Mouse (Mus musculus) heart, adult 2 months (tissue): ENCODE results near the gene A830018L16Rik.

Experiments used
- CTCF ChIP-seq: fragments of 200-600 bp; IDR thresholded peaks from 2 replicates; pipeline ENCODE4 v1.8.1; 2022; ENCODE audit warnings: antibody characterized with exemption, mild to moderate bottlenecking, moderate library complexity
- EP300 ChIP-seq: fragments of 200-500 bp; IDR thresholded peaks from 2 replicates; pipeline ENCODE4 v1.6.1; 2011; ENCODE audit warnings: low read depth, low read length, control low read depth; ENCODE audit not compliant: insufficient read depth
- POLR2A ChIP-seq: fragments of 200-500 bp; IDR thresholded peaks from 2 replicates; pipeline ENCODE4 v1.6.1; 2011; ENCODE audit warnings: mild to moderate bottlenecking, low read depth, low read length, control low read depth; ENCODE audit not compliant: insufficient read depth

GRCm38 (mm10) chr1:11650137-11650536 lies 236.2 kb downstream of the A830018L16Rik start:
- TF ChIP-seq CTCF (no peak), POLR2A (no peak), EP300 (no peak)
